Mouse (Mus musculus) heart, adult 2 months (tissue): ENCODE measurements around the gene Car12.

Experiments
- CTCF ChIP-seq: fragments of 200-600 bp; IDR thresholded peaks from 2 replicates; pipeline ENCODE4 v1.8.1; 2022; ENCODE audit warnings: antibody characterized with exemption, mild to moderate bottlenecking, moderate library complexity
- EP300 ChIP-seq: fragments of 200-500 bp; IDR thresholded peaks from 2 replicates; pipeline ENCODE4 v1.6.1; 2011; ENCODE audit warnings: low read depth, low read length, control low read depth; ENCODE audit not compliant: insufficient read depth
- POLR2A ChIP-seq: fragments of 200-500 bp; IDR thresholded peaks from 2 replicates; pipeline ENCODE4 v1.6.1; 2011; ENCODE audit warnings: mild to moderate bottlenecking, low read depth, low read length, control low read depth; ENCODE audit not compliant: insufficient read depth

DNA sequence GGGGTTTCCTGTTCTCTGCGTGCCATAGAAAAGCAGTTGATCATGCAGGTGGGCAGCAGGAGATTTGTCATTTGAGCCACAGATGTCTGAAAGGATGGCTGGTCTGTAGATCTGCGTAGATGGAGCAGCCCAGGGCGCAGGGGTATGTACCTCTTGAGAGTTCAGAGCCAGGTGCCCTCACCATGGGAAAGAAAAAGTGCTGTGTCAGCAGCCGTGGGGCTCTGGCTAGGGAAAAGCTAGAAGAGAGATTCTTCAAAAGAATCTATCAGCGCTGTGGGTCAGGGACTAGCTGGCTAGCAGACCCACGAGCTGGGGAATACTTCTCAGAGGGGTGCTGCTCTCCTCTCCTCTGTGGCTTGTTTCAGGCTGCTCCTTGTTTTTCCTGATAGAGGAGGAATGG, 27.8 kb upstream of the Car12 start:
- no peak for TF ChIP-seq POLR2A
- no peak for TF ChIP-seq CTCF
- TF ChIP-seq EP300 = no peak
